Mouse (Mus musculus): ENCODE measurements at regions not wholly inside any gene's neighbourhood (a gene's known extent, or its start where the extent isn't known, plus 50 kb on each side); places are given as distances from the start of the nearest gene placed in this dataset.

DNA sequence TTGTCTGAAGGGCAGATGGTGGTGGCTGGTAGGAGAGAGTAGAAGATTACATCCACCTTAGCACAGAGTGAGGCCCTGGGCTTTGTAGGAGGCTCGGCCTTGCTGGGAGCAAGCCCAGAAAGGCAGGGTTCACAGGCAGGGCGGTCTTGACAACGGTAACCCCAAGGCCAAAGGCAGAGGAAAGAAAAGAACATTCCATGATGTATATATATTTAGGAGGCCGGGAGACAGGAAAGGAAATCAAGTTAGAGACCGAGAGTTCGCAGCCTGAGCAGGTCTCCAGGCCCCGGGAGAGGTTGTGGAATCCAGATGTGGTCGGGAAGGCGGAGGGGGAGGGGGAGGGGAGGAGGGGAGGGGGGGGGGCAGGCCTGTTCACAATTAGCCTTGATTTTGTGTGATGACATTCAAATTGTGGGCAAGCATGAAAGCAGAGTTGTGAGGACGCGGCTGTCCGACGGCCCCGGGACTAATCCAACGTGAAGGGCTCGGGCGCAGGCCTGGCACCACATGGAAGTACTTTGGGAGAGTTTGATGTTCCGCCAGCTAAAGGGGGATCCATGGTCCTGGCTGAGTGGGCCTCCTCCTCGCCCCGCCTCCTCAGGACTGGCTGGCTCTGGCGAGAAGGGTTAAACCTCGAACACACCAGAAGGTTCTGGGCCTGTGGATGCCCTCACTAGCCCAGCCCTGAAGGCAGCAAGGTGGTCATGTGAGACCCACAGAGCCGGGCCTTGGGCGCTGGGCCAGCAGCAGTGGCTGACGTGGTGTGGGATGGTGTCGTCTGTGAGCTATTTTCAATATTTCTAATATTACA lies 131.8 kb upstream of the Gm26897 start:
- peak; percentile 65 for DNase-seq (ENCODE audit: low spot score)

DNA sequence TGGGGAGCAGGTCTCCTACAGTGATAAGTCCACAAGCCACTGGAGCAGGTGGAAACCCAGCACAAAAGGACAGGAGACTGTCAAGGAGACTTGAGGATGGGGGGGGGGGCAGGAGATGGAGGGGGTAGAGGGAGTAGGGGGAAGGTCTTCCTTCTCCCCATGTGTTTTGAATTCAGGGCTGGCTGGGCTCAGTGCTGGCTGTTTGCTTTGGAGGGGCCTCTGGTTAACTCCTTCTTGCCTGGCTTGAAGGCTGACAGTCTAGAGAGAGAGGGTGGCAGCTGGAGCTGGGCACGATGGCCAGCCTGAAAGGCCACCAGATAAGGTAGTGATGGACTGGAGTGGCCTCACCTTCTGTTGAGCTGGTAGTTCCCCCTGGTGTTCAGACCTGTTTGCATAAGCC lies 120.0 kb upstream of the Gm26897 start:
- DNase-seq (ENCODE audit: low spot score) = no peak

DNA sequence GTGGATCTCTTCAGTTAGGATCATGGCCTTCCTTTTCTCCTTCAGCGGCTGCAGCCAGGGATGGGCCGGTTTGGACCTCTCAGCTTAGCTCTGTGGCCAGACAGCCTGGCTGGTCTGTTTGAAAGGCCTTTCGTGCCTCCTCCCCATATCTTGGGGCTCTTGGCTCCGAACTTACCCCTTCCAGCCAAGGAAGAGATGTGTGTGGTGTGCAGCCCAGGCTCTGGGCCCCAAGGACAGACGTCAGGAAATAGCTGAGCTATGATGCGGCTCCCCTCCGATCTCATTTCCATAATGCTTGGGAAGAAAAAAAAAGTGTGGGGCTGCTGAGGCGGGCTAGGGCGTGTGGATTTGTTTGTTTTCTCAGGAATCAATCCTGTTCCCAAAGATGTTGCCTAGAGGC lies 113.8 kb upstream of the Gm26897 start:
- DNase-seq (ENCODE audit: low spot score) = no peak

DNA sequence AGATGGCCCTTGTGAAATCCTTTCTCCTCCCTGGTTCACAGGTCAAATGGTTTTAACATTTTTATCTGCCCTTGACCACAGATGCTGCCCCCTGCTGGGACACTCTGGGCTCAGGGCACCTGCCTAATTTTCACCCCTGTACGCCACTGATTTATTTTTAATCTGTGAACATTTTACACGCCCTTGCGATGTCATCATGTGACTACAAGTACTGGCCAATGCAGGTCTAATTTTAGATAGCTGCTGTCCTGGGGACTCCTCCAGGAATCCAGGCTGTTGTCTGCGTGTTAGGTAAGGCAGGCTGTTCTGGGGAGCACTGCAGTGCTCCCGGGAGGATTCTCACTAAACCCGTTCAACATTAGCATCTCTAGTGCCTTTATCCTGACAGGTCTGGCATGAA lies 113.1 kb upstream of the Gm26897 start:
- DNase-seq (ENCODE audit: low spot score) = no peak

DNA sequence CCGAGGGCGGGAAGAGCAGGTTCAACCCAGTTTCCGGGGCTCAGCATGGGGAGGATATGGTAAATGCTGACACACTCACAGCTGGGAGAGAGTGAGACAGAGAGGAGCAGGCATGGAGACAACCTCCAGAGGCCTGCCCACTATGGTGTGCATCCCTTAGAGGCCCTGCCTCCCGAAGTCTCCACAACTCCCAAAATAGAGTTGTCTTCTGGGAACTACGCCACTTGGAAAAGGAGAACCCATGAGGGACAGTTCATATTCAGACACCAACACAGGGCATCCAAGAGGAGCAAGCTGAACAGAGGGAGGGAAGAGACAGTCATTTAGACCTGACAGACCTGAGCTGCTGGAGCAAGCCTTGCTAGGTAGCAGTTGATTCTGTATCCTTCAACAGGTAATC lies 111.2 kb upstream of the Gm26897 start:
- no peak for DNase-seq (ENCODE audit: low spot score)

DNA sequence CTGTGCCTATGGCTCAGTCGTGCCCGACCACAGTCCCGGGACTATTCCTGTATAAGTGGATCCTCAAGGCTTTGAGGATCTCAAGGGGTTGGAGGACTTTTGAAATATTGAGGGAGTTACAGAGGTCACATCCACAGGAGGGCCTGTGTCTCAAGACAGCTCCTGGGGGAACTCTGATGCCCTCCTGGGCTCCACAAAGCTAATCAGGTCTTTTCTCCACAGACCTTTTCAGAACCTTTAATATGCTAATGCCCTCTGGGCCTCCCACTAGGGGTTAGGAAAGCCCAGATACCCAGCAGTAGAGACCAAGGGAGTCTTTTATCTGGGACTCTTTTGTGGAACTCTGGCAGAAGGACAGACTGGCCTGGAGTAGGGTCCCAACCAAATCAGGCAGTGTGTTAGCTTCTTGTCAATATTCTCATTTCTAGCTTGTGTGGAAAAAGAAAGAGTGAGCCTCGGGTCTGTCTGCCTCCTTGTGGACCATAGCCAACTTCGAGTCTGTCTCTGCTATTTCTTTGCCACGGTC lies 107.4 kb upstream of the Gm26897 start:
- DNase-seq (ENCODE audit: low spot score) = no peak

DNA sequence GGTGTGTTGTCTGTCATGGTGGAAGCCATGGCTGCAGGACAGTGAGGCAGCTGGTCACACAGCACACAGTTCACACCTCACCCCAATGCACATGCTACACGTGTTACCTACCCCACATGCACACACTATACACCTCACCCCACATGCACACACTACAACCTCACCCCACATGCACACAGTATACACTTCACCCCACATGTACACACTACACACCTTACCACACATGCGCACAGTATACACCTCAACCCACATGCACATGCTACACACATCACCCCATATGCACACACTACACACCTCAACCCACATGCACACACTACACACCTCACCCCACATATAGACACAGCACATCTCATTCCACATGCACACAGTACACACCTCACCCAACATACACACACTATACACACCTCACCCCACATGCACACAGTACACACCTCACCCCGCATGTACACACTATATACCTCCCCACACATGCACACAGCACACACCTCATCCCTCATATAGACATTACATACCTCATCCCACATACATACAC lies 103.3 kb upstream of the Gm26897 start:
- no peak for DNase-seq (ENCODE audit: low spot score)

DNA sequence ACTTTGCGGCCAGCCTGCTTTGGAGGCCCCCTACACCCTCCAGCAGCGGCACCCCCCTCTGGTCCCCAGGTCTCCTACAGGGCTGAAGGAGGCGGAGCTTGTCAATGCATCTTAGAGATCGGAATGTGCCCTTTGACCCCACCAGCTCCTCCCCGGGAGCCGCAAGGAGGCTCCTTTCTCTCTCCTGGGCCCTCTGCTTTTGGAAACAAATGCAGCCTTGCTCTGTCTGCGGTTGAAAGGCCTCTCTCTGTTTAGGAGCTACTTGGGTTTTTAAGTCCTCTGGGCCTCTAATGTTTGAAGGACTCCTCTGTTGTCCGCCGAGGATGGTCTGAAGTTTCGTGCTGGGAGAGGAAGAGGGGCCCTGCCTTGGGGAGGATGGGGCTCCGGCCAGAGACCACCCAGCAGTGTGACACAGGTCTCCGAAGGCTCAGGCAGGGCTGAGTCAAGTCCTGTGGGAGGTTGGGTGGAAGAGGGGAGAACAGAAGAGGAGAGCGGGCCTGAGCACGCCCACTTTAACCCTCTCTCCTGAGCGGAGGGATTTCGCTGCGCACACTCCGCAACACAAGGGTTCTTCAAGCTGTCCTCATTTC lies 102.1 kb upstream of the Gm26897 start:
- peak; percentile 94 for DNase-seq (ENCODE audit: low spot score)

DNA sequence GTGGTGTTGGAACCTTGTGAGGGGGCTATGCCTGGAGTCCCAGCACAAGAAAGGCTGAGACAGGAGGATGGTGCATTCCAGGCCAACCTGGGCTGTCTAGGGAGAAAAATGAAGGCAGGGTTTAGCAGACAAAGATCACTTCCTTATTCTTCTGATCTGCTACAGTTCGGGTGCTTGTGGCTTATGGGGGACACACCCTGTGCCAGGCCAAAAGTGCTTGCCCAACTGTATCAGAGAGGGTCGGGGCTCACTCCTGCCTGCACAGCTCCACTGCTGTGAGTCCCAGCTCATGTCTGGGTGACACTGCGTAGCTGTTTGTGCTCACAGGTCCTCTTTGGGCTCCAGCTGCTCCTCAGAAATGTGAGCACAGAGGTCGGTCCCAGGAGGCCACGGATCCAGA lies 98.6 kb upstream of the Gm26897 start:
- no peak for DNase-seq (ENCODE audit: low spot score)

DNA sequence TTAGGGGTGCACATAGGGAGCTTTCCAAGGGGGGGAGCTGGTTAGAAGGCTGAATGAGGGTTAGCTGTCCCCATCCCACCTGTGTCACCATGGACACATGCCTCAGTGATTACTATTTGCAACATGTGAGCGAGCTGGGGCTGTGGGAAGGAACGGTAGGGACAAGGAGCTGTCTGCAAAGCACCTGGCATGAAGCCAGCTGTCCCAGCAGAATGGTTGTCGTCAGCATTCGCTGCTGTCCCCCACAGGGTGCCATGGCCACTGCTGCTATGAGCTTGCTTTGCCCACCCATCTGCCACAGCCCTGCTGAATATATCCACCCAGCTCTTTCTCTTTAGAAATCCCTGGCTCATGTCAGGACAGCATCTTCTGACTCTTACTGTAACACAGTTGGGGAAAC lies 96.8 kb upstream of the Gm26897 start:
- no peak for DNase-seq (ENCODE audit: low spot score)

DNA sequence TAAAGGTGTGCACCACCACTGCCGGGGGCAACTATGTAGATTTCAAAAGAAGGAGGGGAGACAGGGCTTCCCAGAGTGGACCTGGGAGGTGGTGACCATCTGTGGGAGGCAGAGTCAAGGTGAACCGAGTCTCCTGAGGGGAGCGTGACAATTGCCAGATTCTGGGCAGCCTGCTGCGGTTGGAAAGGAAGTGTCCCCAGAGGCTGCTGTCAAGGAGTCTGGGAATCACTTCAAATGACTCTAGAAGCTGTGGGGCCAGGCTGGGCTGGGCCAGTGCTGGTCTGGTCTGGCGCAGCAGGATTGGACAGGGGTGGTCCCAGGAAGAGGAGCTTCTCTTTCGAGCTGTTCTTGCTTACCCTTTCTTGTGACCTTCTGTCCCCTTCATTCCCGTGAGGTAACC lies 95.4 kb upstream of the Gm26897 start:
- no peak for DNase-seq (ENCODE audit: low spot score)

DNA sequence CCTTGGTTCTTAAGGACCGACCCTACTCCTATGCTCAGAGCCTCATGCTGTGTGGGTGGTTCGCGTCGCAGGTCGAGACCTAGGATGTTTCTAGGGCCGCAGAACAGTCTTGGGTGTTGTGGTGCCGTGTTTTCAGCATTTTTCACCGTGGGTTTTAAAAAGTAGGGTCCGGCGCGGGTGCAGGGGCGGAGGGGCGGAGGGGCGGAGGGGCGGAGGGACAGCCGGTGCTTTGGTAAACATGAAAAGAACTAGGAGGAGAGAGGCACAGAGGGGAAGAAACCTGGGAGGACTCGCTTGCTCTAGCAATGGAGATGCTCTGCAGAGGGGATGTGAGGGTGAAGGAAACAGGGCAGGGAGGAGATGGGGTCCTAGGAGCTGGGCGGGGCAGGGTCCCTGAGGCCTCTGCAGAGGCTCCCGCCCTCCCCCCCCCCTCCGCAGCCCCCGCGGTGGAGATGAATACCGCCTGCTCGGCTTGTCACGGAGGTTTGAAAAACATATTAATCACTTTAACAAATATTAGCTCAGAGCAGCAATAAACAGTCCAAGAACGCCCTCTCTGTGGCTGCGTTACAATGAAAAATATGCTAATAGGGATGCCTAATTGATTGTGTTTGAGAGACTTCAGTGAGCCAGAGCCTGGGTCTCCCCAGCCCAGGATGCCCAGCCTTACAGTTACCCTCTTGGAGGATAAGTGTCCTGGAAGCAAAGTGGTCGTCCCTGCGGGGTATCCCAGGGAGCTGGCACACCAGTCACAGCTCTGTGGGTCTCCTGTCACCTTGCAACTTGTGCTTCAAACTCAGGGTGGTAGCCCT lies 94.0 kb upstream of the Gm26897 start:
- peak; percentile 34 for DNase-seq (ENCODE audit: low spot score)

DNA sequence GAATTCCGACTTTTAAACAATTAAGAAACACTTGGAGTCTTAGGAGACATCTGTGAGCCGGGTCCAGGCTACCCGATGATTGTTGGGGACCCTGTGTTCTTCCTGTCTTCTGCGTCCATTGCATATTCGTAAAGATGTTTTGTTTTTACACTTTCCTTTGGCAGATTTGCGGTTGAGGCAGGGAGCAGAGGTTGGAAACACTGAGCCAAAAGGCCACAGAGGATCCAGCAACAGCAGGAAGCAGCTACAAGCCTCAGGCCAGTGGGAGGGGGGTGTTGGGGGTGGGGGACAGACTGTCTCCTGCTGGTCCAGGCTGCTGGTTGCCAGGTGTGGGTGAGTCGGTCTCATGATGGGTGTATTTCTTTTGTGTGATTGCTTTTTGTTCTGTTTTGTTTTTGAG lies 92.7 kb upstream of the Gm26897 start:
- no peak for DNase-seq (ENCODE audit: low spot score)

DNA sequence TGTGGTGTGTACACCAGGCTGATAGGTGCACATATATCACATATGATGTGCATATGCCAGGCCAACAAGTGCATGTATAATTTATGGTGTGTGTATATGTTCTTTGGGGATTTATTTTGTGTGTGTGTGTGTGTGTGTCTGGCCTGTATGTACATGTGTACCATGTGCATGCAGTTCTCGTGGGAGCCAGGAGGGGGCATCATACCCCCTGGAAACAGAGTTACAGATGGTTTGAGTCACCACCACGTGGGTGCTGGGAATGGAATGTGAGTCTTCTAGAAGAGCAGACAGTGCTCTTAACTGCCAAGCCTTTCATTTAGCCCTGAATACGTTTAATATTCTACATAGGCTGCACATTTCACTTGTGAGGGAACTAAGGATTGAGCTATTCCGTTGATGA lies 92.0 kb upstream of the Gm26897 start:
- DNase-seq (ENCODE audit: low spot score) = no peak

DNA sequence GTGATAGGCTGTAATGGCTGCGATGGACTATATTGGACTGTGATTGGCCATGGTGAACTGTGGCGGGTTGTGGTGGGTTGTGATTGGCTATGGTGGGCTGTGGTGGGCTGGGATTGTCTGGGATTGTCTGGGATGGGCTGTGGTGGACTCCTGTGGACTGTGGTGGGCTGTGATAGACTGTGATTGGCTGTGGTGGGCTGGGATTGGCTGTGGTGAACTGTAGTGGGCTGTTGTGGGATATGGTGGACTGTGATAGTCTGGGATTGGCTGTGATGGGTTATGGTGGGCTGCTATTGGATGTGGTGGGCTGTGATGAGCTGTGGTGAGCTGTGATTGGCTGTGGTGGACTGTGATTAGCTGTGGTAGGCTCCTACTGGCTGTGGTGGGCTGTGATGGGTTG lies 89.6 kb upstream of the Gm26897 start:
- no peak for DNase-seq (ENCODE audit: low spot score)

DNA sequence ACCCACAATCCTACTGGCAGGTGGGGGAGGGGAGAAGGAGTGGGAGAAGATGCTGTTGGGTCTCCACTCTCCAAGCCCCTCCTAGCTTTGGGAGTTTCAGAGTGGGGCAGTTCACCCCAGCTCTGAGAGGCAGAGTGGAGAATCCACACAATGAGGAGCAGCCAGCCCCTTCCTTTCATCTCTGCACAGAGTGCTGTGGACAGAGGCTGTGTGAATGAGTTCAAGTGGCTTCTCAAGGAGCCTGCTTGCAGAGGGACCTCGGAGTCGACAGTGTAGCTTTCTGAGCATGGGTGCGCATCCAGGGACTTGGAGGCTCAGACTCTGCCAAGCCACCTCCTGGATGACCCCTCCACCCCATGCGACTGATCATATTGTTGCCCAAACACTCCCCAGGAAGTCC lies 88.9 kb upstream of the Gm26897 start:
- no peak for DNase-seq (ENCODE audit: low spot score)

DNA sequence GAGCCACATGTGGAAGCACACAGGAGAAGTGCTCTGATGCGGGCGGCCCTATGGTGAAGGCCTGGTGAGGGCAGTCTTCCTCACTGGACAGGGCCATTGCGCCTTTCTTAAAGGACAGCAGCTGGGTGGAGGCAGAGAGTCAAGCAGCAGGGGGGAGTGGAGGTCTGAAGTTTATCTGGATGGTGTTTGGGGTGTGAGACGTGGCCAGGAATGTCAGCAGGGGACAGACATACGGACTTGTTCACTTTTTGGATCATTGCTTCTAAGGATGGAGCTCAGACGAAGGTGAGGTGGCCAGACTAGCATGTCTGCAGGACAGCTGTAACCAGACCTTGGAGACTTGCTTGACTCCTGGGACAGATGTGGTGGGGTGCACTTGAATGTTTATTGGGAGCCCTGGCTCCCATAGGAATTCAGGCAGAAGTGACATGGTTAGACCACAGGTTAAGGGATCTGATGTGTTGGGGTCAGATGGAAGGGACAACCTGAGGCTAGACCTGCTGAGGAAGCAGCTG lies 86.0 kb upstream of the Gm26897 start:
- DNase-seq (ENCODE audit: low spot score) = no peak

DNA sequence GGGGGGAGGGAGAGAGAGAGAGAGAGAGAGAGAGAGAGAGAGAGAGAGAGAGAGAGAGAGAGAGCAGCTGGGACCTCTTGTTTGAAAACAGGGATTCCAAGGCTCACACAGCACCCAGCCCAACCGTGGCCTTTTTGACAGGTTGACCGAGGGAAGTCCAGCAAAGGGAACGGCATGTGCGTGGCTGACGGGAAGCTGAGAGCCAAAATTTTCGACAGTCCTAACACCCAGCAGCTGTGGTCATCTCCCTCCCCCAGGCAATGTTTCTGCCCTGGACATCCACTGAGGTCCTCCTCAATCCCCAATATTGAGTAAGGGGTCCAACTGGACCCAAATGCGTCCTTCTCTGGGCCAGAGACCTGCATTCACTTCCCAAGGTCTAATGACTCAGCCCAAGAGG lies 85.2 kb upstream of the Gm26897 start:
- peak; percentile 31 for DNase-seq (ENCODE audit: low spot score)

DNA sequence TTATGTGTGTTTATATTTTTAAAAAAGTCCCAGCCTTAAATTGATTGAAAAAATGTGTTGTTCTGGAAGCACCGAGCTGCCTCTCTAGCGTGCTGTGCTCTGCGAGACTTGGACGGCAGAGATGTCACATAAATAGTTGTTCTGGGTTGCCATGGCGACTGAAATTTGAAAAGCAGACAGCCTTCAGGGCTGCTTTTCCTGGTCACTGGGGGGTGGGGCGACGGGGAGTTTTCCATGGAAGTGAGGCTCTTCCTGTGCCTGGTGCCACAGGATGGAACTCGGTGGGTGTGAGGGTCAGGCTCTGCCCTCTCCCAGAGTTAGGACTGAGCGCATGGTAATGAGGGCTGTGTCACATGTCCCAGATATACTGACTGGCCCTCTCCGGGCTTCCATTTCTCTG lies 84.7 kb upstream of the Gm26897 start:
- peak; percentile 83 for DNase-seq (ENCODE audit: low spot score)

DNA sequence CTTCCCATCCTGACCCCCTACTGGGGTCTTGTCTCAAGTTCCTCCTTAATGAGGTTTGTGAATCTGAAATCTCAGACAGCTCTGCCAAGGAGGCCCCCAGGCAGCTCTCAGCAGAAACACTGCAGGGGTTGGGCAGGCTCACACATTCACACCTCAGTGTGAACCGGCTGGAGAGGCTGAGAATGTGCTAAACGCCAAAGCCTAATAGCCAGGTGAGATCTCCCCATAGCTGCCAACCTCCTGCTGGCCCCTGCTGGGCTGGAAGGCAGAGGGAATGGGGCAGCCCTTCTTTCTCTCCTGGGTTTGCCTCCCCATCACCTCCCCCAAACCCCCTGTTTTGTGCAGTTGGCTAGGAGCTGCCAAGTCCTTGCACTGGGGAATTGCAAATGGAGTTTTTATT lies 81.3 kb upstream of the Gm26897 start:
- no peak for DNase-seq (ENCODE audit: low spot score)

DNA sequence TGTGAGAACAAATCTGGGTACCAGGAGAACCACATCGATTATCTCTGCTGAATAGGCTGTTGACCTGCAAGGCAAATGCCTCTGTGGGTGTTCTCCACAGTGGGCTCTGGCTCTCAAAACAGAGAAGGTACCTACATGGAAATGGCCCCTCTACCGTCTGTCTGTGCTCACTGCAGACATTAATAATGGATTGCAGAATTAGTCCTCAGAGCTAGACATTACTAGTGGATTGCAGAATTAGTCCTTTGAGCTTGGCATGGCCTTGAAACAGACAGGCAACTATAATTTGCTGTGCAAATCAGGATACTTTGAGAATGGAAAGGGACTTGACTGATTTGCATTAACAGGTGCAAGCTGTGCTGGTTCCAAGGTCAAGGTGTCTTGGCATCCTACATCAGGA lies 77.3 kb upstream of the Gm26897 start:
- DNase-seq (ENCODE audit: low spot score) = no peak

DNA sequence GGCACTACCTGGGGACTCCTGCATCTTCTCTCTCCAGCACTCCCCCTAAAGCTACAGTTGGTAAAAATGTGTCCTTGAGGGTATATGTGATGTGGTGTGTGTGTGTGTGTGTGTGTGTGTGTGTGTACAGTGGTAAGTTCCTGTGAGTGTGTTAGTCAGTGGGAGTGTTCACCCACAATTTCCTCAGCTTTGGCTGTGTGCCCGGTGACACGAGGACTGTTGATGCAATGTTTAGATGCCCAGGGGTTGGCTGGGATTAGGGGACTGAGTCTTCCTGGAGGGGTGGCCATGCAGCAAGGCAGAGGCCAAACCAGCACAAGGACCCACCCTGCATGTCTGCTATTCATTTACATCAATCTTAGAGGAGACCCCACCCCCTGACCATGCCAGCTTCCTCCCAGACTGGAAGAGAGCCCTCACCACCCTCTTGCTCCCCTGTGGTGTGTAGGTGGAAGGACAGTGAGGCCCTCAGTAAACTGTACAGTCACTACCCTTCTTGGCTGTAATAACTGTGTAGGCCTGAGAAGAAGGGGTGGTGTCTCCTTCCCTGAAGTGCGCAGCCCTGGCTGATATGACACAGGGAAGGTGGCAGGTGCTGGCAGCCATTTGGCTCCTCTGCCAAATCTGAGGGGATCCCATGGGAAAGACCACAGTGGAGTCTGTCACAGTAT lies 75.8 kb upstream of the Gm26897 start:
- no peak for DNase-seq (ENCODE audit: low spot score)
